Mouse (Mus musculus): ENCODE results near the gene Fscn1.

DNA sequence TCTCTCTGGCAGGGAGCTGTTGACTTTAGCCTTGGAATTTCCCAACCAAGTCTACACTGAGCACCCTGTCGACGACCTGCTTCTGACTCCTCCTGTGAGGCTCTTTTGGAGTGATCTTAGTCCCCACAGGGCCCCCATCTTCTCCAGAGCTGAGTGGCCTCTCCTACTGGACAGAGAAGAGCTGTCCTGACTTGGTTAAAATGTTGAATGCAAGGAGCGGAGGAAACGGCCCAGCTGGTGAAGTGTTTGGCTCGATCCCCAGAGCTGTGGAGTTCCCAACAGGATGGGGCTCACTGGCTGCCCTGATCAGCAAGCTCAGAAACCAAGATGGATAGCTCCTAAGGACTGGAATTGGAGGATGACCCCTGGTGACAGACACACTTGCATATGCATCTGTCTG is 16.4 kb downstream of the Fscn1 start:
- no peak for TF ChIP-seq CTCF (IDR thresholded peaks at IDR 0.05; ENCODE audit: borderline replicate concordance, insufficient read depth, low read depth, low read length)
- TF ChIP-seq POLR2A (IDR thresholded peaks at IDR 0.05; ENCODE audit: borderline replicate concordance, insufficient read depth, low read length): no peak
